Mouse (Mus musculus): ENCODE data around the gene Rrm1. TPM values are rescaled to one million over a fixed set of nuclear protein-coding genes. Genes with fewer than 3 reads are reported as not detected.
"Not testable (repeated sequence)": the region's sequence is repeated elsewhere in the genome, so short reads cannot be mapped to it uniquely, and the experiment has no call there.

The Rrm1 gene
- total and polyA plus RNA-seq, 2 experiments from 2014 or later = 39.3 to 41.2 TPM

DNA sequence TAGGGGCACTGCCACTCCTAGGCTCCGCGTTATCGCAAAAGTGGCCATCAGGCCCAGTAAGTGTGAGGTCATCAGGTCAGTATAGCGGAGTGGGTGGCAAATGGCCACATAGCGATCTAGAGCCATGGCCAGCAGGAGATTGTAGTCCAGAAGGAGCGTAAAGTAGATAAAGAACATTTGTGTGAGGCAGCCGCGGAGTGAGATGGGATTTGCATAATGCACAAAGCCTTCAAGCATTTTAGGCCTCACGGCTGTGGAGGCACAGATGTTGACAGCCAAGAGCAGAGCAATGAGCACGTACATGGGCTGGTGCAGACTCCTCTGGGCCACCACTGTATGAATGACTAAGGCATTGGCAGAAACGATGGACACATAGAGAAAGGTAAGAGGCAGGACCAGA, 35.9 kb downstream of the Rrm1 start:
- Histone ChIP-seq H3K27me3 (ENCODE audit: insufficient read depth, low read length) (no peaks in the 10 kb centered on the region), H3K4me3 (ENCODE audit: low read length) (no peak overlapping the region), H3K4me2 (ENCODE audit: low read depth, low read length) (no peak overlapping the region), H3K9me3 (ENCODE audit: low read length) (no peaks in the 10 kb centered on the region), H3K27ac (no peak overlapping the region), H3K4me1 (ENCODE audit: insufficient read depth, low read length) (no peaks in the 10 kb centered on the region), H3K36me3 (ENCODE audit: insufficient read depth, low read length) (no peaks in the 10 kb centered on the region), H3K9ac (replicated peaks; ENCODE audit: low read length) (no peak overlapping the region)
- TF ChIP-seq CTCF (IDR thresholded peaks at IDR 0.05; ENCODE audit: low read depth) = 0 out of 2 replicates have a peak, but pooled peaks have one; percentile 15
- DNase-seq (ENCODE audit: low spot score) (no peak), ATAC-seq (peak; percentile 32; the same call in 1 of the 2 replicates)
- 72% methylated on average over 11 of the region's 11 CpGs for WGBS

DNA sequence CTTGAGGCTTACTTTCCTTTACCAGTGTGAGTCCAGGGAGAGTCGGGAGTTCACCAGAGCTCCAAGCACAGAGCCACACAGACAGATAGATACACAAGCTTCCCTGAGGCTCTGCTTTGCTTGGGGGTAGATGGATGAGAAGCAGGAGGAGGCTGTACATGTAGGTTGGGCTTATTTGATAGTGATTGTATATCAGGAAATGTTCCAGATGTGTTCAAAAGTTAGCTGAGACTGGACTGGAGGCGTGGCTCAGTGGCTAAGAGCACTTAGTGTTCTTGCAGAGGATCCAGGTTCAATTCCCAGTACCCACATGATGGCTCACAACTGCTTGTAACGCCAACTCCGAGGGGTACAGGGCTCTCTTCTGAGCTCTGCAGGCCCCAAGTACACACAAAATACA, 36.9 kb downstream of the Rrm1 start:
- no peaks in the 10 kb centered on the region for H3K4me1 ChIP-seq (ENCODE audit: insufficient read depth, low read length)
- WGBS = 91% methylated on average over 4 of the region's 4 CpGs
- no peak overlapping the region for H3K4me3 ChIP-seq (ENCODE audit: low read length)
- ATAC-seq (no peak), DNase-seq (ENCODE audit: low spot score) (no peak)
- H3K9ac ChIP-seq (replicated peaks; ENCODE audit: low read length) = no peak overlapping the region
- no peak for TF ChIP-seq CTCF (IDR thresholded peaks at IDR 0.05; ENCODE audit: low read depth)
- H3K27ac ChIP-seq = no peak overlapping the region
- H3K27me3 ChIP-seq (ENCODE audit: insufficient read depth, low read length) = no peaks in the 10 kb centered on the region
- no peaks in the 10 kb centered on the region for H3K9me3 ChIP-seq (ENCODE audit: low read length)
- H3K36me3 ChIP-seq (ENCODE audit: insufficient read depth, low read length) = no peaks in the 10 kb centered on the region
- no peak overlapping the region for H3K4me2 ChIP-seq (ENCODE audit: low read depth, low read length)

DNA sequence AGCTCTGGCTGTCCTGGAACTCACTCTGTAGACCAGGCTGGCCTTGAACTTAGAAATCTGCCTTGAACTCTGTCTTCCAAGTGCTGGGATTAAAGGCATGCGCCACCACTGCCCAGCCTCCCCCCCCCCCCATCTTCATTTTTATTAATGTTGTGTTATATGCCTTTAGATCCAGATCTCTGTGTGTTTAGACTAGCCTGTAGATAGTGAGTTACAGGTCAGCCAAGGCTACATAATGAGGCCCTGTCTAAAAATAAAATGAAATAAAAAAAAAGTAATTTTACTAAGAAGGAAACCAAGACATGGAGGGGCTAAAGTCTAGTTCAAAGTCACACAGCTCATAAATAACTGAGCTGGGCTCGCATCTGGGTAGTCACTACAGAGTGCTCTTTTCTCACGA, 37.4 kb downstream of the Rrm1 start:
- H3K27me3 ChIP-seq (ENCODE audit: insufficient read depth, low read length) = no peaks in the 10 kb centered on the region
- no peaks in the 10 kb centered on the region for H3K36me3 ChIP-seq (ENCODE audit: insufficient read depth, low read length)
- no peak overlapping the region for H3K27ac ChIP-seq
- H3K9me3 ChIP-seq (ENCODE audit: low read length) = no peaks in the 10 kb centered on the region
- H3K4me1 ChIP-seq (ENCODE audit: insufficient read depth, low read length) = no peaks in the 10 kb centered on the region
- H3K9ac ChIP-seq (replicated peaks; ENCODE audit: low read length) = no peak overlapping the region
- no peak overlapping the region for H3K4me3 ChIP-seq (ENCODE audit: low read length)
- no peak for TF ChIP-seq CTCF (IDR thresholded peaks at IDR 0.05; ENCODE audit: low read depth)
- no peak overlapping the region for H3K4me2 ChIP-seq (ENCODE audit: low read depth, low read length)
- DNase-seq (ENCODE audit: low spot score) = no peak
- 91% methylated on average over 3 of the region's 3 CpGs for WGBS
- no peak for ATAC-seq

DNA sequence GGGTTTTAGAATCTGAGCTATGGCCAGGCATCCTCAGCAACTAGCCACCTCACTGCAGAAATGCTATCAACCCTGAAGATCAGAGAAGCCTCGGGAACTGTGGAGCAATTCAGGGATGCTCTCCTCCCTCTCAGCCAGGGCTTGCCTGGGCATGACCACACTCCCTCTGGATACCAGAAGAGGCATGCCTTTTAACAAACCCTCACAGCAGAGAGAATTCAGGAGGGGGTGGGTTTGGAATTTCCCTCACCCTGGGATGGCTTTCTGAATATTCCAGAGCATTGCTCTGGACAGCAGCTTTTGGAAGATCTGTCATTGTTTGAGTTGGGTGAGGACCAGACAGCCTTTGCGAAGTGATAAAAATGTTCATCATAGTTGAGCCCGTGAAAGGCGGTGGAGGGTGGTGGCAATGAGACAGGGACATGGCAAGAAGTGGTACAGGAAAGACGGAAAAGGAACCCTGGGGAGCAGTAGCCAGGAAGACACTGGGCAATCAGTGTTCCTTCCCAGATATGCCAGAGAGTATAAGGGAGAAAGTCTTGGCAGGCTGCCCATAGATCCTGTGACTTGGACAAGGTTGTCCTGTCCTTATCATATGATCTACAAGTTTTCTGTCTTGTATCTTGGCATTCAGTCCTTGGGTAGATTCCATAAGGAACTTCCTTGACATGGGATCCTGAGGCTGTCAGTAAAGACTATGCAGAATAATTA, 38.0 kb downstream of the Rrm1 start:
- 68% methylated on average over 5 of the region's 5 CpGs for WGBS
- TF ChIP-seq CTCF (IDR thresholded peaks at IDR 0.05; ENCODE audit: low read depth) = no peak
- Histone ChIP-seq H3K27ac (no peak overlapping the region), H3K27me3 (ENCODE audit: insufficient read depth, low read length) (no peaks in the 10 kb centered on the region), H3K4me3 (ENCODE audit: low read length) (no peak overlapping the region), H3K9me3 (ENCODE audit: low read length) (no peaks in the 10 kb centered on the region), H3K9ac (replicated peaks; ENCODE audit: low read length) (no peak overlapping the region), H3K36me3 (ENCODE audit: insufficient read depth, low read length) (no peaks in the 10 kb centered on the region), H3K4me2 (ENCODE audit: low read depth, low read length) (no peak overlapping the region), H3K4me1 (ENCODE audit: insufficient read depth, low read length) (no peaks in the 10 kb centered on the region)
- ATAC-seq = no peak
- DNase-seq (ENCODE audit: low spot score) = no peak

DNA sequence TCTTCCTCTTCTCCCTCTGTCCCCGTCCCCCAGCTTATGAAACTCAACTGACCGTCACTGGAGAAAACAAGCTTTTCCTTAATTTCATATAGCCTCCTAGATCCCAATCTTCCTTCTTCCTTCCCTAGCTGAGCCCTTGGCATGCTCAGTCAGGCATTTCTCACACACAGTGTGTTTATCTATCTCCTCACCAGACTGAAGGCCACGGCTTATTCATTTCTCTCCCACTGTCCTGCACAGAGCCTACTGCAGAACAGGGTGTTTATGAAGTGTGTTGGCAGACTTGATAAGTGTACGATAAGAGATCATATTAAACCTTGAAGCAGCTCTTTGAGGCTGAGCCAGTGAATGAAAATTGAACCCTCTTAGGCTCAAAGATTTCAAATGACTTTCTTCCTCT, 39.3 kb downstream of the Rrm1 start:
- 85% methylated on average over 4 of the region's 4 CpGs for WGBS
- DNase-seq (ENCODE audit: low spot score) (no peak), ATAC-seq (no peak)
- no peaks in the 10 kb centered on the region for H3K27me3 ChIP-seq (ENCODE audit: insufficient read depth, low read length)
- no peak overlapping the region for H3K27ac ChIP-seq
- TF ChIP-seq CTCF (IDR thresholded peaks at IDR 0.05; ENCODE audit: low read depth) = no peak
- no peaks in the 10 kb centered on the region for H3K36me3 ChIP-seq (ENCODE audit: insufficient read depth, low read length)
- H3K4me1 ChIP-seq (ENCODE audit: insufficient read depth, low read length) = no peaks in the 10 kb centered on the region
- H3K9ac ChIP-seq (replicated peaks; ENCODE audit: low read length) = no peak overlapping the region
- H3K9me3 ChIP-seq (ENCODE audit: low read length) = no peaks in the 10 kb centered on the region
- no peak overlapping the region for H3K4me2 ChIP-seq (ENCODE audit: low read depth, low read length)
- no peak overlapping the region for H3K4me3 ChIP-seq (ENCODE audit: low read length)

DNA sequence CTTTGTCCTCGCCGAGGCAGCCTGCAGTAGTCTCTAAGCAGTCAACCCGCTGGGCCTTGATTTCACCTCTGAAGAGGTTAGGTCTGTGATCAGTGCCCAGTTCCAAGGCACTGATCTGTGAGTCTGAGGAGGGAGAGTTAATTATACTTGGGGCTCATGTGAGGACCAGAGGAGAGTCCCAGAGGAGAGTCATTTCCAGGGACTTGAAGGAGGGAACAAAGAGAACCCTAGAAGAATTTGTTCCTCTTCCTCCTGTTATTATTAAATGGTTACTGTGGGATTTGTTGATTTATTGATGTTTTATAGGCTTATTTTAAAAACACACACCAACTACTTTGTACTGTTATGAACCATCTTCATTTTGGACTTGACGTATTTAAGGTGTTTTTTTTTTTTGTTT, 40.1 kb downstream of the Rrm1 start, which contains the start of gene Olfr543:
Gene Olfr543, minus strand, starts transcription at position 101 of the 400 bp plus-strand sequence.
- 97% methylated on average over 4 of the region's 4 CpGs for WGBS
- TF ChIP-seq CTCF (IDR thresholded peaks at IDR 0.05; ENCODE audit: low read depth) = no peak
- DNase-seq (ENCODE audit: low spot score) = no peak
- Histone ChIP-seq H3K9me3 (ENCODE audit: low read length) (no peaks in the 10 kb centered on the region), H3K36me3 (ENCODE audit: insufficient read depth, low read length) (no peaks in the 10 kb centered on the region), H3K4me1 (ENCODE audit: insufficient read depth, low read length) (no peaks in the 10 kb centered on the region), H3K4me3 (ENCODE audit: low read length) (no peak within 1 kb of the TSS), H3K27ac (no peak within 1 kb of the TSS), H3K27me3 (ENCODE audit: insufficient read depth, low read length) (no peaks in the 10 kb centered on the region), H3K9ac (replicated peaks; ENCODE audit: low read length) (no peak within 1 kb of the TSS), H3K4me2 (ENCODE audit: low read depth, low read length) (no peak within 1 kb of the TSS)
- no peak for ATAC-seq

DNA sequence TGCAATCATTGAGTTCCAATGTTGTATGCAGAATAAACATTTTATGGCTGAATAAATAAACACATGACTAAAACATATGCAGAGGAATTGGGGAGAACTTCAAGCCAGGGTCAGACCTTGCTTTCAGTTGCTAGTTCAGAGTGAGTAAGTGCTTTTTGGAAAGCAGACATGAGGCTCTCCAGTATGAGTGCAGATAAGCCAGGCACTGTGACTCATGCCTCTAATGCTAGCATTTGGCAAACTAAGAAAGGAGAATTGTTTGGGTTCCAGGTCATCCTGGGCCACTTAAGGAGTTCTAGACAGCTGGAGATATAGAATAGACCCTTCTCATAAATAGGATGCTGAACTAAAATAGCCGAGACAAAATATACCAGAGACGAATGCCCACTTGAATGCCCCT, 42.2 kb downstream of the Rrm1 start:
- H3K9me3 ChIP-seq (ENCODE audit: low read length) = no peaks in the 10 kb centered on the region
- H3K4me1 ChIP-seq (ENCODE audit: insufficient read depth, low read length) = no peaks in the 10 kb centered on the region
- H3K27ac ChIP-seq = no peak overlapping the region
- no peaks in the 10 kb centered on the region for H3K36me3 ChIP-seq (ENCODE audit: insufficient read depth, low read length)
- no peak overlapping the region for H3K9ac ChIP-seq (replicated peaks; ENCODE audit: low read length)
- DNase-seq (ENCODE audit: low spot score) (no peak), ATAC-seq (no peak)
- no peaks in the 10 kb centered on the region for H3K27me3 ChIP-seq (ENCODE audit: insufficient read depth, low read length)
- no peak overlapping the region for H3K4me3 ChIP-seq (ENCODE audit: low read length)
- no peak overlapping the region for H3K4me2 ChIP-seq (ENCODE audit: low read depth, low read length)
- TF ChIP-seq CTCF (IDR thresholded peaks at IDR 0.05; ENCODE audit: low read depth) = no peak
- 94% methylated on average over 2 of the region's 2 CpGs for WGBS

DNA sequence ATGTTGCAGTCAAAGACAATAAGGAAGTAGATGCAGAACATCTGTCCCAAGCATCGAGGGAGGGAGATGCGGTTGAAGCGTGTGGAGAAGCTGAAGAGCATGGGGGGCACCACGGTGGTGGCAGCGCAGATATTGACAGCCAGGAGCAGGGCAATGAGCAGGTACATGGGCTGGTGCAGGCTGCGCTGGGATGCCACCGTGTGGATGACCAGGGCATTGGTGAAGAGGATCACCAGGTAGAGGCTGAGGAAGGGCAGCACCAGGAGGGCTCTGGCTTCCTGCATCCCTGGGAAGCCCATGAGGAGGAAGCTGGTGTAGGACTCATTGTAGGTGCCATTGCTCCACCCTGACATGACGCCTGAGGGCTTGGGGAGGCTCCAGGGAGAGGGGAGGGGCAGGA, 43.3 kb downstream of the Rrm1 start:
- H3K36me3 ChIP-seq (ENCODE audit: insufficient read depth, low read length); H3K27me3 ChIP-seq (ENCODE audit: insufficient read depth, low read length); H3K4me2 ChIP-seq (ENCODE audit: low read depth, low read length); H3K27ac ChIP-seq; H3K9me3 ChIP-seq (ENCODE audit: low read length); H3K4me3 ChIP-seq (ENCODE audit: low read length); DNase-seq (ENCODE audit: low spot score); H3K9ac ChIP-seq (replicated peaks; ENCODE audit: low read length); H3K4me1 ChIP-seq (ENCODE audit: insufficient read depth, low read length): not testable (repeated sequence)
- peak; percentile 27; the same call in 1 of the 2 replicates for ATAC-seq
- WGBS = 67% methylated on average over 7 of the region's 8 CpGs

Data from hindbrain, postnatal 0 days (tissue).